Mouse (Mus musculus) CH12.LX (cell line): Measurements from ENCODE around the gene BC051019. TPM values are rescaled to one million over a fixed set of nuclear protein-coding genes. Genes with fewer than 3 reads are reported as not detected.

ENCODE experiments used
- DNase-seq: peaks from one replicate; pipeline ENCODE4 v3.0.0-alpha.2; 2013; ENCODE audit errors: extremely low read depth
- H3K27ac ChIP-seq: 2 replicates; pipeline ENCODE4 v1.5.1; 2012; ENCODE audit warnings: low read depth, mild to moderate bottlenecking, control low read depth, moderate library complexity; ENCODE audit not compliant: insufficient read depth
- H3K27me3 ChIP-seq: replicated peaks from 2 replicates; pipeline ENCODE3; 2012; ENCODE audit warnings: inconsistent platforms
- H3K36me3 ChIP-seq, 2 experiments: replicated peaks in 1 of 2; 2 replicates each; pipeline versions ENCODE3 to v1.6.1; 2012; ENCODE audit warnings: inconsistent platforms in 1 of 2, low read length in 1 of 2, mild to moderate bottlenecking in 1 of 2, mixed read lengths in 1 of 2, moderate library complexity in 1 of 2; ENCODE audit not compliant: control insufficient read depth in 1 of 2, insufficient read depth in 1 of 2
- H3K4me1 ChIP-seq, 2 experiments: 2 replicates each; pipeline ENCODE4 v1.6.1; 2012; ENCODE audit warnings: inconsistent platforms in 1 of 2, moderate library complexity in 1 of 2; ENCODE audit not compliant: insufficient read depth in 2 of 2, control insufficient read depth in 1 of 2
- H3K4me2 ChIP-seq: 2 replicates; pipeline ENCODE4 v1.6.1; 2012; ENCODE audit warnings: low read depth, mild to moderate bottlenecking, control low read depth; ENCODE audit not compliant: poor library complexity, insufficient read depth, severe bottlenecking
- H3K4me3 ChIP-seq, 3 experiments: fragments of 150-350 bp in 1 of 3; sonication (generic) in 1 of 3; replicated peaks in 1 of 3; 2 replicates each; pipeline versions ENCODE3 to v1.5.1; 2011 to 2012; ENCODE audit warnings: low read depth in 2 of 3, low read length in 2 of 3, mild to moderate bottlenecking in 2 of 3, moderate library complexity in 2 of 3, control low read depth in 1 of 3, improper control_type of control experiment in 1 of 3, inconsistent platforms in 1 of 3, mixed read lengths in 1 of 3; ENCODE audit not compliant: poor library complexity in 1 of 3
- H3K79me2 ChIP-seq: replicated peaks from 2 replicates; pipeline ENCODE4 v1.6.1; 2012; ENCODE audit warnings: mild to moderate bottlenecking, moderate library complexity; ENCODE audit not compliant: control insufficient read depth, poor library complexity, insufficient read depth, severe bottlenecking; ENCODE audit errors: extremely low read depth
- H3K9ac ChIP-seq: 2 replicates; pipeline ENCODE4 v1.6.1; 2012; ENCODE audit warnings: low read depth, mild to moderate bottlenecking, control low read depth, moderate library complexity; ENCODE audit not compliant: insufficient read depth
- H3K9me3 ChIP-seq: replicated peaks from 2 replicates; pipeline ENCODE3; 2012; ENCODE audit warnings: low read length, inconsistent platforms, mixed read lengths
- BHLHE40 ChIP-seq: IDR thresholded peaks from 2 replicates; pipeline ENCODE4 v1.6.1; 2011; ENCODE audit warnings: mild to moderate bottlenecking, low read depth, low read length, improper control_type of control experiment
- CHD1 ChIP-seq: IDR thresholded peaks from 2 replicates; pipeline ENCODE4 v1.6.1; 2012; ENCODE audit warnings: low read depth, low read length, improper control_type of control experiment, inconsistent platforms
- CHD2 ChIP-seq: IDR thresholded peaks from 2 replicates; pipeline ENCODE4 v1.6.1; 2011; ENCODE audit warnings: low read length, improper control_type of control experiment
- CTCF ChIP-seq, 2 experiments: IDR thresholded peaks in 1 of 2; conservative IDR thresholded peaks in 1 of 2; 2 replicates each; pipeline ENCODE4 v1.5.1; 2011 to 2012; ENCODE audit warnings: low read depth in 2 of 2, low read length in 2 of 2, improper control_type of control experiment in 1 of 2, inconsistent platforms in 1 of 2, mild to moderate bottlenecking in 1 of 2, moderate library complexity in 1 of 2
- E2F4 ChIP-seq: IDR thresholded peaks from 2 replicates; pipeline ENCODE4 v1.6.1; 2011; ENCODE audit warnings: low read depth, low read length, improper control_type of control experiment; ENCODE audit not compliant: insufficient replicate concordance
- ELF1 ChIP-seq: IDR thresholded peaks from 2 replicates; pipeline ENCODE4 v1.6.1; 2014; ENCODE audit warnings: low read depth, mild to moderate bottlenecking, inconsistent platforms, low read length, improper control_type of control experiment
- EP300 ChIP-seq: IDR thresholded peaks from 2 replicates; pipeline ENCODE4 v1.6.1; 2011; ENCODE audit warnings: low read length, improper control_type of control experiment
- ETS1 ChIP-seq: conservative IDR thresholded peaks from 2 replicates; pipeline ENCODE4 v1.6.1; 2012; ENCODE audit warnings: low read depth, mild to moderate bottlenecking, inconsistent platforms, low read length, improper control_type of control experiment, moderate library complexity
- GABPA ChIP-seq: IDR thresholded peaks from 2 replicates; pipeline ENCODE4 v1.6.1; 2012; ENCODE audit warnings: low read depth, low read length, improper control_type of control experiment, inconsistent platforms; ENCODE audit not compliant: insufficient replicate concordance
- HCFC1 ChIP-seq: IDR thresholded peaks from 2 replicates; pipeline ENCODE4 v1.6.1; 2012; ENCODE audit warnings: low read depth, mild to moderate bottlenecking, inconsistent platforms, low read length, improper control_type of control experiment
- IRF4 ChIP-seq: IDR thresholded peaks from 2 replicates; pipeline ENCODE4 v1.6.1; 2014; ENCODE audit warnings: low read depth, mild to moderate bottlenecking, inconsistent platforms, low read length, improper control_type of control experiment
- JUN ChIP-seq: IDR thresholded peaks from 2 replicates; pipeline ENCODE4 v1.6.1; 2011; ENCODE audit warnings: low read depth, mild to moderate bottlenecking, low read length, improper control_type of control experiment, moderate library complexity; ENCODE audit not compliant: insufficient read depth
- JUND ChIP-seq: conservative IDR thresholded peaks from 2 replicates; pipeline ENCODE4 v1.6.1; 2011; ENCODE audit warnings: low read depth, low read length, improper control_type of control experiment
- KAT2A ChIP-seq: IDR thresholded peaks from 2 replicates; pipeline ENCODE4 v1.6.1; 2012; ENCODE audit warnings: low read length, improper control_type of control experiment, inconsistent platforms; ENCODE audit not compliant: insufficient replicate concordance
- MAFK ChIP-seq: IDR thresholded peaks from 2 replicates; pipeline ENCODE4 v1.6.1; 2011; ENCODE audit warnings: low read length, improper control_type of control experiment; ENCODE audit not compliant: insufficient replicate concordance
- MAX ChIP-seq: IDR thresholded peaks from 2 replicates; pipeline ENCODE4 v1.6.1; 2011; ENCODE audit warnings: low read length, improper control_type of control experiment
- MAZ ChIP-seq: IDR thresholded peaks from 2 replicates; pipeline ENCODE4 v1.6.1; 2012; ENCODE audit warnings: low read depth, mild to moderate bottlenecking, inconsistent platforms, low read length, improper control_type of control experiment, moderate library complexity
- MEF2A ChIP-seq: IDR thresholded peaks from 2 replicates; pipeline ENCODE4 v1.6.1; 2014; ENCODE audit warnings: low read depth, mild to moderate bottlenecking, inconsistent platforms, low read length, improper control_type of control experiment, borderline replicate concordance
- MXI1 ChIP-seq: IDR thresholded peaks from 2 replicates; pipeline ENCODE4 v1.6.1; 2011; ENCODE audit warnings: mild to moderate bottlenecking, low read depth, low read length, improper control_type of control experiment
- MYC ChIP-seq: IDR thresholded peaks from 2 replicates; pipeline ENCODE4 v1.6.1; 2011; ENCODE audit warnings: low read depth, mild to moderate bottlenecking, improper control_type of control experiment, low read length
- NELFE ChIP-seq: IDR thresholded peaks from 2 replicates; pipeline ENCODE4 v1.6.1; 2011; ENCODE audit warnings: low read depth, low read length, improper control_type of control experiment
- NRF1 ChIP-seq: IDR thresholded peaks from 2 replicates; pipeline ENCODE4 v1.6.1; 2014; ENCODE audit warnings: low read depth, mild to moderate bottlenecking, inconsistent platforms, low read length, improper control_type of control experiment, moderate library complexity
- PAX5 ChIP-seq: IDR thresholded peaks from 2 replicates; pipeline ENCODE4 v1.6.1; 2012; ENCODE audit warnings: low read length, inconsistent platforms, mixed read lengths
- POLR2A ChIP-seq: IDR thresholded peaks from 2 replicates; pipeline ENCODE4 v1.6.1; 2011; ENCODE audit warnings: low read depth, mild to moderate bottlenecking, improper control_type of control experiment, low read length
- POLR2AphosphoS2 ChIP-seq: IDR thresholded peaks from 2 replicates; pipeline ENCODE4 v1.6.1; 2011; ENCODE audit warnings: low read depth, low read length, improper control_type of control experiment
- RAD21 ChIP-seq: IDR thresholded peaks from 2 replicates; pipeline ENCODE4 v1.6.1; 2011; ENCODE audit warnings: low read depth, mild to moderate bottlenecking, low read length, improper control_type of control experiment, moderate library complexity
- RCOR1 ChIP-seq: conservative IDR thresholded peaks from 2 replicates; pipeline ENCODE4 v1.6.1; 2012; ENCODE audit warnings: low read depth, mild to moderate bottlenecking, inconsistent platforms, low read length, improper control_type of control experiment
- SIN3A ChIP-seq: IDR thresholded peaks from 2 replicates; pipeline ENCODE4 v1.6.1; 2012; ENCODE audit warnings: low read length, improper control_type of control experiment, inconsistent platforms
- SMC3 ChIP-seq: IDR thresholded peaks from 2 replicates; pipeline ENCODE4 v1.6.1; 2011; ENCODE audit warnings: low read depth, low read length, improper control_type of control experiment
- TBP ChIP-seq: conservative IDR thresholded peaks from 2 replicates; pipeline ENCODE4 v1.6.1; 2011; ENCODE audit warnings: low read depth, low read length, improper control_type of control experiment
- TCF12 ChIP-seq: IDR thresholded peaks from 2 replicates; pipeline ENCODE4 v1.6.1; 2014; ENCODE audit warnings: low read depth, mild to moderate bottlenecking, inconsistent platforms, low read length, improper control_type of control experiment
- UBTF ChIP-seq: IDR thresholded peaks from 2 replicates; pipeline ENCODE4 v1.6.1; 2012; ENCODE audit warnings: low read depth, mild to moderate bottlenecking, inconsistent platforms, low read length, improper control_type of control experiment, moderate library complexity
- USF1 ChIP-seq: IDR thresholded peaks from 2 replicates; pipeline ENCODE4 v1.6.1; 2014; ENCODE audit warnings: low read depth, mild to moderate bottlenecking, inconsistent platforms, low read length, improper control_type of control experiment
- USF2 ChIP-seq: conservative IDR thresholded peaks from 2 replicates; pipeline ENCODE4 v1.6.1; 2011; ENCODE audit warnings: low read depth, low read length, improper control_type of control experiment
- ZC3H11A ChIP-seq: IDR thresholded peaks from 2 replicates; pipeline ENCODE4 v1.6.1; 2012; ENCODE audit warnings: low read depth, mild to moderate bottlenecking, inconsistent platforms, low read length, improper control_type of control experiment
- ZKSCAN1 ChIP-seq: IDR thresholded peaks from 2 replicates; pipeline ENCODE4 v1.6.1; 2012; ENCODE audit warnings: low read depth, inconsistent platforms, low read length, improper control_type of control experiment, borderline replicate concordance
- ZMIZ1 ChIP-seq: IDR thresholded peaks from 2 replicates; pipeline ENCODE4 v1.6.1; 2012; ENCODE audit warnings: low read depth, mild to moderate bottlenecking, inconsistent platforms, low read length, improper control_type of control experiment
- ZNF384 ChIP-seq: IDR thresholded peaks from 2 replicates; pipeline ENCODE4 v1.6.1; 2012; ENCODE audit warnings: low read depth, low read length, improper control_type of control experiment, inconsistent platforms
- dilution Hi-C: fragments of 300-500 bp; cut with MboI; formaldehyde crosslinking; loops from 2 replicates; pipeline ENCODE4 v1.14.3; 2020; ENCODE audit warnings: low sequenced_read_pairs; ENCODE audit not compliant: extremely low pct_unique_long_range_greater_than_20kb, extremely low pct_ligation_motif_present
- in situ Hi-C: fragments of 300-500 bp; cut with MboI; formaldehyde crosslinking; loops from 3 replicates; pipeline ENCODE4 v1.14.3; 2019; ENCODE audit warnings: low sequenced_read_pairs, low pct_ligation_motif_present, low pct_unique_long_range_greater_than_20kb, mixed read lengths
- polyA plus RNA-seq: library from polyadenylated mRNA; unstranded; fragments of >175 nt; gene quantifications from 2 replicates; pipeline ENCODE4 v1.2.1, GENCODE M21; 2012; ENCODE audit warnings: low read depth; ENCODE audit not compliant: insufficient read length
- total RNA-seq, 2 experiments: library from RNA; depleted of rRNA; stranded (reverse); fragments of 300-350 nt in 1 of 2; fragments of >200 nt in 1 of 2; gene quantifications; 2 replicates each; pipeline ENCODE4 v1.2.3; 2012 to 2014

The BC051019 gene
- total and polyA plus RNA-seq, 3 experiments = 0.17 to 0.33 TPM; not detected in 1

DNA sequence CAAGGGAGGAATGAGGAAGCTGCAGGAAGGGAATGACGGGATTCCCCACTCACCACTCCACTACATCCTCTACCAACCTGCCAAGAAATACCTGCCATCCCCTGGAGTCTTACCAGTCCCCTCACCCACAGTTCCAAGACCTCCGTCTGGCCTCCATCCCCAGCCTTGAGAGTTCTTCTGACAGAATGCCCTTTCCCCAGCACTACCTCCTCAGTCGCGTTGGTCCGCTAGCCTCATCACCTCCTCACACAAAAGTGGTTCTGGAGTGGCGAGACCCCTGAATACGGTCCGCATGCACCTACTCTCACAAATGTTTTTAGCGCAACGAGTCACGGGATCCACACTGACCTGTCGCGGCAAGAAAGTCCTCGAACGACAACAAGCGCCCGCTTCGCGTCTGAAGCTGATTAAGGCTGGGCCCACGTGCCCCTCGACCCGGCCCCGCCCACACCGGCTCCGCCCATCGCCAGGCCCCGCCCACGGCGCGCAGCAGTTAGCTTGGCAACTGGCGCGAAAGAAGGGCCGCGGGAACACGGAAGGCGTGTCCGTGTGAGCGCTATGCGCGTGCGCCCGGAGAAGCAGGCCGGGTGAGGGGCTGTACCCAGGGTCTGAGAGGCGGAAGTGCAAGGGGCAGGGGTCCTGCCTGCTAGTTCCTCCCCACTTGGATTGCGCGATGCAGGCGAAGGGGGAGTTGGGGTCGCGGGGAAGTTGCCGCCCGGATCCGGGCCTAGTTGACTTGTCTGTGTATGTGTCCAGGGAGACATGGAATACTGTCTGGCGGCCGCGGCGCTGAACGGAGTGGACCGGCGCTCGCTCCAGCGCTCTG is 20.2 kb downstream of the BC051019 start, which contains the start of the genes St5 and Akip1:
St5 (minus strand) TSS at position 416 of the 826 bp plus-strand sequence.
Akip1 (plus strand) TSS at position 501 of the 826 bp plus-strand sequence.
- DNase-seq = peak; percentile 91
- dilution Hi-C loops = no loop called here
- in situ Hi-C loops = loop anchor here (10.0 kb wide), 1 partner anchor 179 kb away; no protein-coding TSS in a partner anchor

DNA sequence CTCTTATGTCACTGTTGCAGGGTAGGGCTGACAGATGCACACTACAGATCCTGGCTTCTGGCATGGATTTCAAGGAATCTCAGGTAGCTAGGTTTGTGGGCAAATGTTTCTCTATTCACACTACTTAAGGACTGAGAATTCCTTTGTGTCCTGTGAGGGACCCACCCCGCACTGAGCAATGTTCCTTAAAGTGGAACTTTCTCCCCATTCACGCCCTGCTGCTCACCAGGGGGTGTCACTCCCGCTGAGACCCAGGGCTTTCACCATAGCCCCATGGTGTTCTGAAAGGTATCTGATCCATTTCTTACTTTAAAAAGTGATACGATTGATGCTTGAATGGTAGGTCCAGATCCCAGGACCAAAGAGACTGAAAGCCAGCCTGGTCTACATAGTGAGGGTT is 20.9 kb downstream of the BC051019 start:
- no peaks in the 10 kb centered on the region for H3K27me3 ChIP-seq
- H3K4me1 ChIP-seq = peaks cover 5 to 35% of the 10 kb centered on the region in 2 experiments; a peak in 3 of 4 replicates
- H3K79me2 ChIP-seq = no peaks in the 10 kb centered on the region; the same call in 1 of the 2 replicates
- H3K9me3 ChIP-seq = no peaks in the 10 kb centered on the region
- dilution Hi-C loops = no loop called here
- no peak for TF ChIP-seq BHLHE40
- no peak for TF ChIP-seq MEF2A
- TF ChIP-seq, all 38 proteins: peak for 0
- Histone ChIP-seq H3K27ac (no peak overlapping the region), H3K4me3 (no peak overlapping the region), H3K9ac (no peak overlapping the region), H3K36me3 (peaks cover 4 to 7% of the 10 kb centered on the region in 2 experiments), H3K4me2 (no peak overlapping the region)
- in situ Hi-C loops = loop anchor here (10.0 kb wide), 1 partner anchor 178 kb away; no protein-coding TSS in a partner anchor
- DNase-seq = no peak

More for the DNA sequence above, 20.2 kb downstream of the BC051019 start, which contains the start of the genes St5 and Akip1:
- Histone ChIP-seq H3K79me2 (no peaks in the 10 kb centered on the region; the same call in 1 of the 2 replicates), H3K27me3 (no peaks in the 10 kb centered on the region)
- TF ChIP-seq HCFC1 (peak; percentile 49; the same call in 1 of the 2 replicates), POLR2AphosphoS2 (no peak), ETS1 (no peak), NRF1 (peak; percentile 95), PAX5 (no peak), NELFE (peak; percentile 87), MAFK (no peak), MEF2A (no peak), JUND (no peak), JUN (no peak), TBP (no peak), CHD1 (no peak), POLR2A (peak; percentile 83), TCF12 (peak; percentile 47; the same call in 1 of the 2 replicates), SMC3 (no peak), BHLHE40 (peak; percentile 69), MYC (no peak), RCOR1 (no peak), RAD21 (no peak), ZNF384 (no peak), CTCF (conservative IDR thresholded peaks at IDR 0.05 in 1 of 2, IDR thresholded peaks at IDR 0.05 in 1 of 2; ENCODE audit: low read depth in 2 of 2, low read length in 2 of 2) (no peak), E2F4 (peak; percentile 80; the same call in 1 of the 2 replicates), MAZ (no peak), CHD2 (no peak), EP300 (no peak), ZKSCAN1 (no peak), USF2 (peak; percentile 53), IRF4 (no peak), ZC3H11A (no peak), USF1 (peak; percentile 78), ZMIZ1 (peak; percentile 58), MXI1 (peak; percentile 69), KAT2A (no peak), ELF1 (peak; percentile 95), SIN3A (peak; percentile 83), GABPA (no peak), UBTF (no peak), MAX (peak; percentile 92)
- TF ChIP-seq, all 38 proteins: peak for 14
- peaks cover 9 to 14% of the 10 kb centered on the region in 2 experiments for H3K36me3 ChIP-seq
- H3K4me3 ChIP-seq = peak within 1 kb of the TSS; percentile 73 to 86 (median 77)
- no peak within 1 kb of the TSS for H3K27ac ChIP-seq
- peaks cover 5 to 42% of the 10 kb centered on the region in 2 experiments; a peak in 3 of 4 replicates for H3K4me1 ChIP-seq
- peak within 1 kb of the TSS; percentile 17 for H3K4me2 ChIP-seq
- peak within 1 kb of the TSS; percentile 46 for H3K9ac ChIP-seq
- H3K9me3 ChIP-seq = no peaks in the 10 kb centered on the region
